In the genomic region with DNA sequence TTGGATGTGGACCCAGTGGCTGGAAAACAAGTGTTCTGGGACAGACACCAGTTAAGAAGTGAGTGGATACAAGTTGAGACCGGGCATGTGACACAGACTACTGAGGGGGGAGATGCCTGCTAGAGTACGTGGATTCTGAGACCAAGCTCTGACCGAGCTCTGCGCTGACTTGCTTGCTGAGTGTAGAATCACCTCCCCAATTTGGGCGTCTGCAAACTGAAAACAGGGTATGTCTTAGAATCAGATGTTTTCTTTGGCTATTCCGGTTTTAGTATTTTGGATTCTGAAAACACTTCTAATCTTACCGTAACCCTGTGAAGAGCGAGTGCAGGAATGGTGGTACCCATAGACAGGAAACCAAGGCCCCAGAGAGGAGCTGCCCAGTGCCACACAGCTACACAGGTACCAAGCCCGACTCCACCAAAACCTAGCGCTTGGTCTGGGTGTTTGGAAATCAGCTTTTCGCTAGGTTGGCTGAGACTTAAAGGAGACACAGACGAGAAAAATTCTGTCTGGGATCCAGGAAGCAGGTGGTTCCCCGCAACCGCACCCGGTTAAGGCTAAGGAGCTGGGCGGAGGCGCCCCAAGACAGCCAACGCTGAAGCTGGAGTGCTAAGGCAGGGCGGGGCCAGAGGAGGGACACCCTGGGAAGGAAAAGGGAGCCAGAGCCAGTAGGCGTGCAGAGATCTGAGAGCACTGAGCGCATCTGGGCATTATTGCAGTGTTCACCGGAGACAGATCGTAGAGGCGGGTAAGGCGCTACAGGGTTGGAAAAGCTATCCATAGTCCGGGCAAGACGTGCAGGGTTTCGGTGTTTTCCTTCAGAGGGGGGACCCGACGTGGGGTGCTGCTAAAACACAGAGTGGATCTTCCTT, we compare ENCODE assay signal across 8 mouse cellular contexts. TPM values are rescaled to one million over a fixed set of nuclear protein-coding genes. Genes with fewer than 3 reads are reported as not detected.
A peak's percentile ranks its signal among the peaks of the same experiment; 100 is the strongest.
DNase-seq lines count a peak whose midpoint lies in the region; ATAC-seq lines count a peak whose summit lies in the region.

No protein-coding gene starts in this region.

- 7% methylated on average over 30 of the region's 30 CpGs for WGBS in embryonic facial prominence, embryonic 13.5 days
- 10% methylated on average over 30 of the region's 30 CpGs for WGBS in intestine, embryonic 16.5 days
- WGBS in limb, embryonic 11.5 days: 9% methylated on average over 30 of the region's 30 CpGs

- peak; percentile 31 for DNase-seq in adrenal gland, adult 8-10 months
- peak; percentile 98 for DNase-seq in heart, adult 11 months
- DNase-seq in limb, embryonic 11.5 days (ENCODE audit: low spot score): peak; percentile 65
- peak; percentile 56 for DNase-seq in mesoderm, embryonic 11.5 days (ENCODE audit: low read depth, low spot score)
- peak; percentile 10 to 17 for DNase-seq in spleen, postnatal 36 days (ENCODE audit: low spot score in 2 of 2)

- H3K4me2 ChIP-seq in embryonic facial prominence, embryonic 13.5 days: peak overlapping the region; percentile 78
- H3K4me2 ChIP-seq in intestine, embryonic 16.5 days (ENCODE audit: low read depth, low read length): peak overlapping the region; percentile 65
- peak overlapping the region; percentile 62 for H3K4me2 ChIP-seq in limb, embryonic 11.5 days (ENCODE audit: low read depth, severe bottlenecking)

- H3K27ac ChIP-seq in embryonic facial prominence, embryonic 13.5 days: no peak overlapping the region
- H3K27ac ChIP-seq in intestine, embryonic 16.5 days (ENCODE audit: low read length): peak overlapping the region; percentile 61
- no peak overlapping the region for H3K27ac ChIP-seq in limb, embryonic 11.5 days (replicated peaks; ENCODE audit: low read depth, low read length)

- peak overlapping the region; percentile 60 for H3K9ac ChIP-seq in embryonic facial prominence, embryonic 13.5 days
- peak overlapping the region; percentile 64 for H3K9ac ChIP-seq in intestine, embryonic 16.5 days (ENCODE audit: low read depth, low read length)
- H3K9ac ChIP-seq in limb, embryonic 11.5 days (ENCODE audit: low read length): no peak overlapping the region

- peak; percentile 78; the same call in 1 of the 2 replicates for ATAC-seq in embryonic facial prominence, embryonic 13.5 days (ENCODE audit: insufficient number of reproducible peaks, insufficient read depth, low FRiP score, low TSS enrichment, low read depth)
- ATAC-seq in intestine, embryonic 16.5 days: peak; percentile 89
- peak; percentile 60; the same call in 1 of the 2 replicates for ATAC-seq in limb, embryonic 11.5 days (ENCODE audit: insufficient number of reproducible peaks, low FRiP score, low TSS enrichment, low read depth)
- ATAC-seq in activated CD4-positive, CD25-positive, alpha-beta regulatory T cell, adult 4 months: no peak

- H3K4me3 ChIP-seq in embryonic facial prominence, embryonic 13.5 days: peak overlapping the region; percentile 43
- H3K4me3 ChIP-seq in intestine, embryonic 16.5 days (ENCODE audit: low read length): peak overlapping the region; percentile 50
- H3K4me3 ChIP-seq in limb, embryonic 11.5 days (ENCODE audit: low read depth, low read length): peak overlapping the region; percentile 32

- H3K9me3 ChIP-seq in embryonic facial prominence, embryonic 13.5 days: no peaks in the 10 kb centered on the region
- H3K9me3 ChIP-seq in intestine, embryonic 16.5 days (ENCODE audit: control insufficient read depth, low read length): no peaks in the 10 kb centered on the region
- H3K9me3 ChIP-seq in limb, embryonic 11.5 days (ENCODE audit: control insufficient read depth, low read length): no peaks in the 10 kb centered on the region

- peaks cover 55% of the 10 kb centered on the region for H3K27me3 ChIP-seq in embryonic facial prominence, embryonic 13.5 days
- no peaks in the 10 kb centered on the region; the same call in 1 of the 2 replicates for H3K27me3 ChIP-seq in intestine, embryonic 16.5 days (replicated peaks; ENCODE audit: control insufficient read depth, insufficient read depth, low read length)
- peaks cover 36% of the 10 kb centered on the region for H3K27me3 ChIP-seq in limb, embryonic 11.5 days (ENCODE audit: control insufficient read depth, insufficient read depth, low read length)

- H3K36me3 ChIP-seq in embryonic facial prominence, embryonic 13.5 days: no peaks in the 10 kb centered on the region
- no peaks in the 10 kb centered on the region for H3K36me3 ChIP-seq in intestine, embryonic 16.5 days (ENCODE audit: control insufficient read depth, insufficient read depth, low read length)
- H3K36me3 ChIP-seq in limb, embryonic 11.5 days (ENCODE audit: control insufficient read depth, insufficient read depth, low read length): no peaks in the 10 kb centered on the region

- H3K4me1 ChIP-seq in embryonic facial prominence, embryonic 13.5 days: peaks cover 18% of the 10 kb centered on the region
- H3K4me1 ChIP-seq in intestine, embryonic 16.5 days (ENCODE audit: control insufficient read depth, insufficient read depth, low read length): peaks cover 15% of the 10 kb centered on the region
- H3K4me1 ChIP-seq in limb, embryonic 11.5 days (ENCODE audit: control insufficient read depth, insufficient read depth, low read length): peaks cover 3% of the 10 kb centered on the region; the same call in 1 of the 2 replicates

RNA-seq across cellular contexts. Expression of a gene that starts 2.0 kb away (rescaled TPM):
- total RNA-seq in adrenal gland, adult 8-10 months (2022): 1 to 10 TPM in 3 of 4 experiments, under 1 TPM in 1; 0.55 to 1.9 (median 1.4) TPM
- 16.2 and 19.7 TPM in 2 replicates for polyA plus RNA-seq in embryonic facial prominence, embryonic 13.5 days (2015; fragmentation: Nextera tagmentation; extraction: Ambion mirVana)
- polyA plus RNA-seq in intestine, embryonic 16.5 days (2015; fragmentation: Nextera tagmentation; extraction: Ambion mirVana): 57.7 and 66.6 TPM in 2 replicates
- polyA plus RNA-seq in limb, embryonic 11.5 days (2014; fragmentation: Nextera tagmentation; extraction: Ambion mirVana): 15.9 and 16.5 TPM in 2 replicates
- polyA plus RNA-seq in activated CD4-positive, CD25-positive, alpha-beta regulatory T cell, adult 4 months (2017; shearing (Covaris generic)): not detected

RNA-seq across cellular contexts. Expression of a gene that starts 19.2 kb away (rescaled TPM):
- total RNA-seq in adrenal gland, adult 8-10 months (2022): 1 to 10 TPM; 5.2 to 7.5 (median 6.4) TPM
- polyA plus RNA-seq in embryonic facial prominence, embryonic 13.5 days (2015; fragmentation: Nextera tagmentation; extraction: Ambion mirVana): 24.0 and 26.8 TPM in 2 replicates
- 15.6 and 16.4 TPM in 2 replicates for polyA plus RNA-seq in intestine, embryonic 16.5 days (2015; fragmentation: Nextera tagmentation; extraction: Ambion mirVana)
- polyA plus RNA-seq in limb, embryonic 11.5 days (2014; fragmentation: Nextera tagmentation; extraction: Ambion mirVana): 27.2 and 28.9 TPM in 2 replicates
- polyA plus RNA-seq in activated CD4-positive, CD25-positive, alpha-beta regulatory T cell, adult 4 months (2017; shearing (Covaris generic)): under 1 TPM in 1 of 2 experiments, not detected in 1; 0.56 TPM

RNA-seq across cellular contexts. Expression of a gene that starts 48.9 kb away (rescaled TPM):
- 1 to 10 TPM; 5.5 to 6.8 (median 6.3) TPM for total RNA-seq in adrenal gland, adult 8-10 months (2022)
- 6.8 and 8.2 TPM in 2 replicates for polyA plus RNA-seq in embryonic facial prominence, embryonic 13.5 days (2015; fragmentation: Nextera tagmentation; extraction: Ambion mirVana)
- 1.7 and 2.0 TPM in 2 replicates for polyA plus RNA-seq in intestine, embryonic 16.5 days (2015; fragmentation: Nextera tagmentation; extraction: Ambion mirVana)
- 4.5 and 4.6 TPM in 2 replicates for polyA plus RNA-seq in limb, embryonic 11.5 days (2014; fragmentation: Nextera tagmentation; extraction: Ambion mirVana)
- 1 to 10 TPM; 3.7 to 3.8 TPM for polyA plus RNA-seq in activated CD4-positive, CD25-positive, alpha-beta regulatory T cell, adult 4 months (2017; shearing (Covaris generic))

RNA-seq across cellular contexts. Expression of a gene that starts 56.9 kb away (rescaled TPM):
- 10 to 100 TPM; 21.5 to 31.9 (median 26.0) TPM for total RNA-seq in adrenal gland, adult 8-10 months (2022)
- polyA plus RNA-seq in embryonic facial prominence, embryonic 13.5 days (2015; fragmentation: Nextera tagmentation; extraction: Ambion mirVana): 74.2 and 75.1 TPM in 2 replicates
- polyA plus RNA-seq in intestine, embryonic 16.5 days (2015; fragmentation: Nextera tagmentation; extraction: Ambion mirVana): 41.0 and 45.7 TPM in 2 replicates
- 96.4 and 100 TPM in 2 replicates for polyA plus RNA-seq in limb, embryonic 11.5 days (2014; fragmentation: Nextera tagmentation; extraction: Ambion mirVana)
- 10 to 100 TPM; 40.6 to 44.4 TPM for polyA plus RNA-seq in activated CD4-positive, CD25-positive, alpha-beta regulatory T cell, adult 4 months (2017; shearing (Covaris generic))

Comparison
In these comparisons a context has a peak if more than half of its experiments do, and no peak if none do; other contexts are left out.
1. DNase-seq: peak in every context shown above with its lines; median percentile 98 in heart, adult 11 months; 65 in limb, embryonic 11.5 days; 56 in mesoderm, embryonic 11.5 days; 31 in adrenal gland, adult 8-10 months; 14 in spleen, postnatal 36 days.
2. RNA of a gene that starts 2.0 kb away (polyA plus RNA-seq): 57.7 to 66.6 TPM in intestine, embryonic 16.5 days, 15.9 to 16.5 TPM in limb, embryonic 11.5 days and 16.2 to 19.7 TPM in embryonic facial prominence, embryonic 13.5 days; not detected in activated CD4-positive, CD25-positive, alpha-beta regulatory T cell, adult 4 months; every median in the first group is over 10 times any median in the second.
3. RNA of a gene that starts 19.2 kb away (polyA plus RNA-seq): 27.2 to 28.9 TPM in limb, embryonic 11.5 days, 24.0 to 26.8 TPM in embryonic facial prominence, embryonic 13.5 days and 15.6 to 16.4 TPM in intestine, embryonic 16.5 days; 0.56 TPM in activated CD4-positive, CD25-positive, alpha-beta regulatory T cell, adult 4 months; every median in the first group is over 10 times any median in the second.
4. Peak in every context shown above with its lines, with median percentiles within 50 percentile points of each other: H3K4me2 ChIP-seq and H3K4me3 ChIP-seq.